Mouse (Mus musculus) limb, embryonic 13.5 days (tissue): ENCODE data around the gene Rem2. TPM values are rescaled to one million over a fixed set of nuclear protein-coding genes. Genes with fewer than 3 reads are reported as not detected.

Experiments used
- ATAC-seq: fragments of 200-750 bp; cut with Nextera tagmentation; 2 replicates; pipeline ENCODE4 v1.8.0; 2017; ENCODE audit warnings: low read depth, moderate number of reproducible peaks, moderate TSS enrichment; ENCODE audit not compliant: low FRiP score
- H3K27ac ChIP-seq: fragments of 300-500 bp; sonication (generic); 2 replicates; pipeline ENCODE4 v1.5.1; 2015; ENCODE audit warnings: inconsistent platforms, mild to moderate bottlenecking, moderate library complexity
- H3K27me3 ChIP-seq: fragments of 300-500 bp; sonication (generic); 2 replicates; pipeline ENCODE4 v1.6.1; 2015; ENCODE audit warnings: mild to moderate bottlenecking, inconsistent platforms
- H3K36me3 ChIP-seq: fragments of 300-500 bp; sonication (generic); 2 replicates; pipeline ENCODE4 v1.6.1; 2015; ENCODE audit warnings: inconsistent platforms, mild to moderate bottlenecking, moderate library complexity
- H3K4me1 ChIP-seq: fragments of 300-500 bp; sonication (generic); 2 replicates; pipeline ENCODE4 v1.6.1; 2015; ENCODE audit warnings: inconsistent platforms
- H3K4me2 ChIP-seq: fragments of 300-500 bp; sonication (generic); replicated peaks from 2 replicates; pipeline ENCODE4 v1.6.1; 2015; ENCODE audit warnings: inconsistent platforms, mild to moderate bottlenecking, moderate library complexity
- H3K4me3 ChIP-seq: fragments of 300-500 bp; sonication (generic); 2 replicates; pipeline ENCODE4 v1.5.1; 2015; ENCODE audit warnings: moderate library complexity, mild to moderate bottlenecking, inconsistent platforms
- H3K9ac ChIP-seq: fragments of 300-500 bp; sonication (generic); 2 replicates; pipeline ENCODE4 v1.6.1; 2015; ENCODE audit warnings: mild to moderate bottlenecking, inconsistent platforms
- H3K9me3 ChIP-seq: fragments of 300-500 bp; sonication (generic); 2 replicates; pipeline ENCODE4 v1.6.1; 2016; ENCODE audit warnings: inconsistent platforms
- WGBS: fragments of 180-500 bp; shearing (Covaris S2); methylation state at CpG from one replicate; pipeline ENCODE4 v1.1.7; 2015; 5-methylcytosine and 5-hydroxymethylcytosine counted together
- polyA plus RNA-seq: library from polyadenylated mRNA; unstranded; fragments of >200 nt; fragmentation: Nextera tagmentation; extraction: Ambion mirVana; gene quantifications from 2 replicates; pipeline ENCODE4 v1.2.1, GENCODE M21; 2015

Rem2 gene
- polyA plus RNA-seq, 1 experiment from 2014 or later = 3.2 TPM

GRCm38 (mm10) chr14:54509774-54510173 lies 33.9 kb downstream of the Rem2 start:
- Histone ChIP-seq H3K36me3 (peaks cover 91% of the 10 kb centered on the region), H3K4me1 (no peaks in the 10 kb centered on the region), H3K9ac (no peak overlapping the region), H3K27me3 (no peaks in the 10 kb centered on the region), H3K4me3 (no peak overlapping the region), H3K9me3 (peaks cover 8% of the 10 kb centered on the region; the same call in 1 of the 2 replicates), H3K4me2 (no peak overlapping the region), H3K27ac (no peak overlapping the region)
- ATAC-seq = no peak
- 93% methylated on average over 9 of the region's 9 CpGs for WGBS

GRCm38 (mm10) chr14:54516710-54517310 lies 40.9 kb downstream of the Rem2 start:
- Histone ChIP-seq H3K27ac (peak overlapping the region; percentile 67), H3K9me3 (peaks cover 8% of the 10 kb centered on the region; the same call in 1 of the 2 replicates), H3K27me3 (no peaks in the 10 kb centered on the region), H3K9ac (peak overlapping the region; percentile 81), H3K4me2 (peak overlapping the region; percentile 83), H3K36me3 (peaks cover 37% of the 10 kb centered on the region), H3K4me3 (peak overlapping the region; percentile 60), H3K4me1 (peaks cover 13% of the 10 kb centered on the region)
- peak; percentile 66 for ATAC-seq
- WGBS = 6% methylated on average over 17 of the region's 17 CpGs

GRCm38 (mm10) chr14:54523600-54523999 lies 47.7 kb downstream of the Rem2 start:
- H3K4me1 ChIP-seq = peaks cover 14% of the 10 kb centered on the region
- no peaks in the 10 kb centered on the region for H3K36me3 ChIP-seq
- H3K9me3 ChIP-seq = no peaks in the 10 kb centered on the region
- H3K4me2 ChIP-seq = no peak overlapping the region
- no peaks in the 10 kb centered on the region for H3K27me3 ChIP-seq
- no peak for ATAC-seq
- no peak overlapping the region for H3K4me3 ChIP-seq
- no peak overlapping the region for H3K9ac ChIP-seq
- no peak overlapping the region for H3K27ac ChIP-seq
- WGBS = 31% methylated on average over 6 of the region's 6 CpGs

GRCm38 (mm10) chr14:54527227-54528006 lies 51.5 kb downstream of the Rem2 start:
- Histone ChIP-seq H3K4me3 (peak overlapping the region; percentile 48), H3K27me3 (no peaks in the 10 kb centered on the region), H3K27ac (peak overlapping the region; percentile 58; the same call in 1 of the 2 replicates), H3K9me3 (no peaks in the 10 kb centered on the region), H3K36me3 (no peaks in the 10 kb centered on the region), H3K4me1 (peaks cover 17% of the 10 kb centered on the region), H3K9ac (peak overlapping the region; percentile 67), H3K4me2 (peak overlapping the region; percentile 81)
- 1% methylated on average over 16 of the region's 18 CpGs for WGBS
- ATAC-seq = peak; percentile 71

- peak overlapping the region; percentile 81 for H3K4me2 ChIP-seq
- no peaks in the 10 kb centered on the region for H3K36me3 ChIP-seq
- peak overlapping the region; percentile 67; the same call in 1 of the 2 replicates for H3K9ac ChIP-seq
- no peaks in the 10 kb centered on the region for H3K9me3 ChIP-seq
- H3K27ac ChIP-seq = peak overlapping the region; percentile 58; the same call in 1 of the 2 replicates
- peaks cover 17% of the 10 kb centered on the region for H3K4me1 ChIP-seq
- no peaks in the 10 kb centered on the region for H3K27me3 ChIP-seq
- ATAC-seq = peak; percentile 3; the same call in 1 of the 2 replicates
- H3K4me3 ChIP-seq = peak overlapping the region; percentile 48
- WGBS = 19% methylated on average over 5 of the region's 5 CpGs
These were observed 52.1 kb downstream of the Rem2 start for GRCm38 (mm10) chr14:54528007-54528393.

GRCm38 (mm10) chr14:54528446-54529111 lies 52.7 kb downstream of the Rem2 start:
- peaks cover 17% of the 10 kb centered on the region for H3K4me1 ChIP-seq
- no peaks in the 10 kb centered on the region for H3K27me3 ChIP-seq
- H3K9me3 ChIP-seq = no peaks in the 10 kb centered on the region
- H3K4me3 ChIP-seq = 0 out of 2 replicates have a peak overlapping the region, but pooled peaks have one; percentile 7
- H3K36me3 ChIP-seq = no peaks in the 10 kb centered on the region
- peak overlapping the region; percentile 81 for H3K4me2 ChIP-seq
- ATAC-seq = peak; percentile 81
- 0 out of 2 replicates have a peak overlapping the region, but pooled peaks have one; percentile 12 for H3K27ac ChIP-seq
- 0 out of 2 replicates have a peak overlapping the region, but pooled peaks have one; percentile 36 for H3K9ac ChIP-seq
- 13% methylated on average over 17 of the region's 17 CpGs for WGBS

Other genes with a start within 250 kb of the Rem2 start
- 357 and 379 TPM in 2 replicates for gene Dad1, start 222.0 kb upstream of the Rem2 start, polyA plus RNA-seq
- 46.5 and 51.0 TPM in 2 replicates for gene Abhd4, start 221.9 kb upstream of the Rem2 start, polyA plus RNA-seq
- not detected in 2 replicates for gene Olfr49, start 191.2 kb upstream of the Rem2 start, polyA plus RNA-seq
- 44.0 and 47.0 TPM in 2 replicates for gene Oxa1l, start 115.3 kb upstream of the Rem2 start, polyA plus RNA-seq
- 5.1 and 6.1 TPM in 2 replicates for gene Slc7a7, start 58.3 kb upstream of the Rem2 start, polyA plus RNA-seq
- gene Mrpl52, start 49.2 kb upstream of the Rem2 start, polyA plus RNA-seq = 224 and 233 TPM in 2 replicates
- 198 and 204 TPM in 2 replicates for gene Mmp14, start 44.5 kb upstream of the Rem2 start, polyA plus RNA-seq
- 31.0 and 34.4 TPM in 2 replicates for gene Lrp10, start 12.0 kb upstream of the Rem2 start, polyA plus RNA-seq
- 86.1 and 93.1 TPM in 2 replicates for gene Prmt5, start 41.4 kb downstream of the Rem2 start, polyA plus RNA-seq
- gene Haus4, start 78.5 kb downstream of the Rem2 start, polyA plus RNA-seq = 51.0 and 52.3 TPM in 2 replicates
- gene Ajuba, start 101.5 kb downstream of the Rem2 start, polyA plus RNA-seq = 48.8 and 54.4 TPM in 2 replicates
- gene 4931414P19Rik, start 129.9 kb downstream of the Rem2 start, polyA plus RNA-seq = 7.6 and 8.0 TPM in 2 replicates
- 394 and 410 TPM in 2 replicates for gene Psmb5, start 141.9 kb downstream of the Rem2 start, polyA plus RNA-seq
- 0.11 TPM in 1 of 2 replicates, not detected in the other for gene Psmb11, start 145.3 kb downstream of the Rem2 start, polyA plus RNA-seq
- gene Gm17606, start 164.9 kb downstream of the Rem2 start, polyA plus RNA-seq = not detected in 2 replicates
- gene Cdh24, start 165.3 kb downstream of the Rem2 start, polyA plus RNA-seq = 6.7 and 8.2 TPM in 2 replicates
- gene 1700123O20Rik, start 210.1 kb downstream of the Rem2 start, polyA plus RNA-seq = 96.6 and 98.0 TPM in 2 replicates
- 166 and 167 TPM in 2 replicates for gene Acin1, start 210.8 kb downstream of the Rem2 start, polyA plus RNA-seq
- gene Gm29776, start 222.7 kb downstream of the Rem2 start, polyA plus RNA-seq = 0.31 and 0.33 TPM in 2 replicates
- not detected in 2 replicates for gene Cebpe, start 236.1 kb downstream of the Rem2 start, polyA plus RNA-seq